Mouse (Mus musculus): ENCODE data around the gene Slc25a3.

GRCm38 (mm10) chr10:91143313-91144230, 19.7 kb upstream of the Slc25a3 start:
- TF ChIP-seq CTCF (IDR thresholded peaks at IDR 0.05; ENCODE audit: low read depth, low read length) = peak; percentile 27
- no peak for TF ChIP-seq POLR2A (IDR thresholded peaks at IDR 0.05; ENCODE audit: insufficient read depth, low read length)
- no peak for TF ChIP-seq EP300 (IDR thresholded peaks at IDR 0.05; ENCODE audit: insufficient read depth, low read depth, low read length)

Measured in ES-Bruce4 (cell line).